Mouse (Mus musculus) G1E (cell line): Measurements from ENCODE around the gene Hap1. TPM values are rescaled to one million over a fixed set of nuclear protein-coding genes. Genes with fewer than 3 reads are reported as not detected.

ENCODE experiments used
- ATAC-seq: 2 replicates; pipeline ENCODE4 v1.8.0; 2016; ENCODE audit warnings: mild to moderate bottlenecking; ENCODE audit not compliant: insufficient number of reproducible peaks, poor library complexity, low FRiP score, severe bottlenecking; ENCODE audit errors: extremely low read depth
- DNase-seq: peaks from one replicate; pipeline ENCODE4 v3.0.0; 2012; ENCODE audit warnings: low spot score
- H3K27me3 ChIP-seq: 2 replicates; pipeline ENCODE4 v1.6.1; 2012; ENCODE audit warnings: mild to moderate bottlenecking, low read length, inconsistent platforms; ENCODE audit not compliant: insufficient read depth
- H3K36me3 ChIP-seq: replicated peaks from 2 replicates; pipeline ENCODE3; 2012; ENCODE audit warnings: mild to moderate bottlenecking, inconsistent platforms
- H3K4me1 ChIP-seq: 2 replicates; pipeline ENCODE4 v1.6.1; 2012; ENCODE audit warnings: low read depth, low read length, inconsistent platforms, mixed read lengths; ENCODE audit not compliant: insufficient read depth
- H3K4me3 ChIP-seq: 2 replicates; pipeline ENCODE4 v1.5.1; 2012; ENCODE audit warnings: low read depth, mild to moderate bottlenecking, inconsistent platforms, low read length, moderate library complexity, mixed read lengths
- H3K9me3 ChIP-seq: replicated peaks from 2 replicates; pipeline ENCODE4 v1.6.1; 2012; ENCODE audit warnings: inconsistent platforms
- CTCF ChIP-seq: IDR thresholded peaks from 2 replicates; pipeline ENCODE4 v1.5.1; 2012; ENCODE audit warnings: low read depth, low read length, inconsistent platforms, mixed read lengths
- POLR2AphosphoS5 ChIP-seq: IDR thresholded peaks from 2 replicates; pipeline ENCODE4 v1.6.1; 2012; ENCODE audit warnings: low read depth, low read length, inconsistent platforms; ENCODE audit not compliant: insufficient replicate concordance
- polyA plus RNA-seq: library from polyadenylated mRNA; stranded (reverse); fragments of >175 nt; gene quantifications from 2 replicates; pipeline ENCODE4 v1.2.3, GENCODE M21; 2012
- total RNA-seq, 2 experiments: library from RNA; stranded (forward) in 1 of 2; stranded (reverse) in 1 of 2; fragments of 200-1000 nt in 1 of 2; fragments of >200 nt in 1 of 2; fragmentation: Nextera tagmentation in 1 of 2; gene quantifications; 2 replicates each; pipeline ENCODE4 v1.2.3; 2014 to 2017

Gene Hap1
- total and polyA plus RNA-seq, 3 experiments: 0.05 TPM; not detected in 2

DNA sequence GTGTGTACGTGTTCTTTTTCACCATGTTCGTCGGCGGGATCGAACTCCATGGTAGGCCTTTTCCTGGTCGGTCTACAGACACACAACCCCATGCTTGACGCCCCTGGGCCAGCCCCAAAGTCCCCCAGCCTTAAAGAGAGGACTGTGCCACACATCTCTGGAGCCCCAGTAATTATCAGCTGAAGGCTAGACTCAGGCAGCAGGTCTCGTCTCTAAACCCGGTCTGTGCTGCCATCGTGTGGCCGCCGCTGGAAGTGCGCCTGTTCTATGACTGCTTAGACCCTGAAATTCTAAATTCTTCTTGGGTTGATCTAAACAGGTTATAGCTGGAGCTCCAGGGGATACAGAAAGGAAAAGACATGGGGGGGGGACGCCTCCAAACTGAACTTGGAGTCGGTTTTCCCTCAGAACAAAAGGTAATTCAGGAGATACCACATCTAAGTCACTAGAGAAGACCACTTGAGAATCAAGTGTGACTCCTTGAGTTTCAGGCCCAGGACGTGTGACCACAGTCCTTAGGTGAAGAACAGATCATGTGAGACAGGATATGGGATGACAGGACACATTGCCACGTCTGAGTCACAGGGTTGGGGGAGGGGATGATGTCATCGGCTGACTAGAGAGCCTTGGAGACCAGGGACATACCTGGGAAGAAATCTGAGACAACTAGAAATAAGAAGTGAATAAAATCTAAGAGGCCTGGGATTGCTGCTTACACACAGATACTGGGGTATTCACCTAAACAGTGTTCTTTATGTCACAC is 57.5 kb downstream of the Hap1 start:
- DNase-seq (peak; percentile 29), ATAC-seq (no peak)
- Histone ChIP-seq H3K36me3 (no peaks in the 10 kb centered on the region), H3K4me3 (no peak overlapping the region), H3K4me1 (peaks cover 5% of the 10 kb centered on the region; the same call in 1 of the 2 replicates), H3K9me3 (no peaks in the 10 kb centered on the region), H3K27me3 (peaks cover 10% of the 10 kb centered on the region)
- TF ChIP-seq POLR2AphosphoS5 (no peak), CTCF (peak; percentile 74)

DNA sequence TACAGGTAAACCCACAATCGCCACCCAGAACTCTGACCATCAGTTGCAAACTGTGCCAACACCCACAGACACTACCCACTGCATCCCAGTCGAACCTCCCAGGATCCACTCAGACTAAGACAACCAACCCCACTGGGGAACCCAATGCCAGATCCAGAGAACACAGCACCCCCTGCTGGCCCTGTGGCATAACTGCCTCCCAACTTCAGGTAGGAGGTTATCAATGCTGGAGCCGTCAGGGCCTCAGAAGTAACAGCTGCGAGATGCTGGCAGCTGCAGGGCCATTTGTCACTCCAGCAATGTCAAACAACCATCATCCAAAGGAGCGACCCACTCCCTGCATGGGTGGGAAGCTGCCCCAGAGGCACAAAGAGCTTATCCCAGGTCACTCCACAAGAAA is 58.1 kb downstream of the Hap1 start:
- Histone ChIP-seq H3K4me3 (no peak overlapping the region), H3K27me3 (peaks cover 12% of the 10 kb centered on the region), H3K4me1 (peaks cover 5% of the 10 kb centered on the region; the same call in 1 of the 2 replicates), H3K9me3 (no peaks in the 10 kb centered on the region), H3K36me3 (no peaks in the 10 kb centered on the region)
- TF ChIP-seq CTCF: peak; percentile 47
- TF ChIP-seq POLR2AphosphoS5: no peak
- DNase-seq (no peak), ATAC-seq (no peak)

Other genes starting within 250 kb of the Hap1 start
- not detected in 2 replicates for gene Krt13, start 234.6 kb downstream of the Hap1 start, total RNA-seq (2014; fragmentation: Nextera tagmentation)
- gene Krt13, start 234.6 kb downstream of the Hap1 start, total RNA-seq (2017): 0.11 TPM in 1 of 2 replicates, not detected in the other
- not detected in 2 replicates for gene Krt13, start 234.6 kb downstream of the Hap1 start, polyA plus RNA-seq
- not detected in 2 replicates for gene Krt15, start 220.2 kb downstream of the Hap1 start, total RNA-seq (2014; fragmentation: Nextera tagmentation)
- gene Krt15, start 220.2 kb downstream of the Hap1 start, total RNA-seq (2017): not detected in 2 replicates
- not detected in 2 replicates for gene Krt15, start 220.2 kb downstream of the Hap1 start, polyA plus RNA-seq
- gene Krt19, start 207.5 kb downstream of the Hap1 start, total RNA-seq (2014; fragmentation: Nextera tagmentation): not detected in 2 replicates
- gene Krt19, start 207.5 kb downstream of the Hap1 start, total RNA-seq (2017): not detected in 2 replicates
- gene Krt19, start 207.5 kb downstream of the Hap1 start, polyA plus RNA-seq: not detected in 2 replicates
- gene Krt9, start 162.9 kb downstream of the Hap1 start, total RNA-seq (2014; fragmentation: Nextera tagmentation): not detected in 2 replicates
- gene Krt9, start 162.9 kb downstream of the Hap1 start, total RNA-seq (2017): 0.06 TPM in 1 of 2 replicates, not detected in the other
- gene Krt9, start 162.9 kb downstream of the Hap1 start, polyA plus RNA-seq: not detected in 2 replicates
- not detected in 2 replicates for gene Krt14, start 148.6 kb downstream of the Hap1 start, total RNA-seq (2014; fragmentation: Nextera tagmentation)
- gene Krt14, start 148.6 kb downstream of the Hap1 start, total RNA-seq (2017): 0.11 TPM in 1 of 2 replicates, not detected in the other
- gene Krt14, start 148.6 kb downstream of the Hap1 start, polyA plus RNA-seq: 0.08 TPM in 1 of 2 replicates, not detected in the other
- not detected in 2 replicates for gene Krt16, start 107.2 kb downstream of the Hap1 start, total RNA-seq (2014; fragmentation: Nextera tagmentation)
- gene Krt16, start 107.2 kb downstream of the Hap1 start, total RNA-seq (2017): 0.05 TPM in 1 of 2 replicates, not detected in the other
- not detected in 2 replicates for gene Krt16, start 107.2 kb downstream of the Hap1 start, polyA plus RNA-seq
- gene Krt17, start 95.1 kb downstream of the Hap1 start, total RNA-seq (2014; fragmentation: Nextera tagmentation): not detected in 2 replicates
- not detected in 2 replicates for gene Krt17, start 95.1 kb downstream of the Hap1 start, total RNA-seq (2017)
- 0.07 TPM in 2 replicates for gene Krt17, start 95.1 kb downstream of the Hap1 start, polyA plus RNA-seq
- gene Krt42, start 86.3 kb downstream of the Hap1 start, total RNA-seq (2014; fragmentation: Nextera tagmentation): not detected in 2 replicates
- 0.11 TPM in 1 of 2 replicates, not detected in the other for gene Krt42, start 86.3 kb downstream of the Hap1 start, total RNA-seq (2017)
- not detected in 2 replicates for gene Krt42, start 86.3 kb downstream of the Hap1 start, polyA plus RNA-seq
- gene Eif1, start 36.2 kb downstream of the Hap1 start, total RNA-seq (2014; fragmentation: Nextera tagmentation): 916 and 1,324 TPM in 2 replicates
- 235 and 344 TPM in 2 replicates for gene Eif1, start 36.2 kb downstream of the Hap1 start, total RNA-seq (2017)
- gene Eif1, start 36.2 kb downstream of the Hap1 start, polyA plus RNA-seq: 514 and 548 TPM in 2 replicates
- not detected in 2 replicates for gene Gast, start 21.7 kb downstream of the Hap1 start, total RNA-seq (2014; fragmentation: Nextera tagmentation)
- not detected in 2 replicates for gene Gast, start 21.7 kb downstream of the Hap1 start, total RNA-seq (2017)
- gene Gast, start 21.7 kb downstream of the Hap1 start, polyA plus RNA-seq: not detected in 2 replicates
- not detected in 2 replicates for gene Jup, start 41.6 kb upstream of the Hap1 start, total RNA-seq (2014; fragmentation: Nextera tagmentation)
- 0.33 and 0.58 TPM in 2 replicates for gene Jup, start 41.6 kb upstream of the Hap1 start, total RNA-seq (2017)
- gene Jup, start 41.6 kb upstream of the Hap1 start, polyA plus RNA-seq: not detected in 2 replicates
- gene P3h4, start 58.7 kb upstream of the Hap1 start, total RNA-seq (2014; fragmentation: Nextera tagmentation): not detected in 2 replicates
- gene P3h4, start 58.7 kb upstream of the Hap1 start, total RNA-seq (2017): 0.06 TPM in 1 of 2 replicates, not detected in the other
- not detected in 2 replicates for gene P3h4, start 58.7 kb upstream of the Hap1 start, polyA plus RNA-seq
- not detected in 2 replicates for gene Fkbp10, start 59.6 kb upstream of the Hap1 start, total RNA-seq (2014; fragmentation: Nextera tagmentation)
- 0.55 TPM in 1 of 2 replicates, not detected in the other for gene Fkbp10, start 59.6 kb upstream of the Hap1 start, total RNA-seq (2017)
- gene Fkbp10, start 59.6 kb upstream of the Hap1 start, polyA plus RNA-seq: not detected in 2 replicates
- 13.3 and 18.9 TPM in 2 replicates for gene Nt5c3b, start 85.7 kb upstream of the Hap1 start, total RNA-seq (2014; fragmentation: Nextera tagmentation)
- 19.1 and 19.6 TPM in 2 replicates for gene Nt5c3b, start 85.7 kb upstream of the Hap1 start, total RNA-seq (2017)
- gene Nt5c3b, start 85.7 kb upstream of the Hap1 start, polyA plus RNA-seq: 41.2 and 49.0 TPM in 2 replicates
- 0.83 and 2.2 TPM in 2 replicates for gene Klhl10, start 85.8 kb upstream of the Hap1 start, total RNA-seq (2014; fragmentation: Nextera tagmentation)
- gene Klhl10, start 85.8 kb upstream of the Hap1 start, total RNA-seq (2017): 0.23 and 0.98 TPM in 2 replicates
- not detected in 2 replicates for gene Klhl10, start 85.8 kb upstream of the Hap1 start, polyA plus RNA-seq
- 22.4 and 28.3 TPM in 2 replicates for gene Klhl11, start 116.6 kb upstream of the Hap1 start, total RNA-seq (2014; fragmentation: Nextera tagmentation)
- gene Klhl11, start 116.6 kb upstream of the Hap1 start, total RNA-seq (2017): 23.4 and 27.5 TPM in 2 replicates
- 2.9 and 3.4 TPM in 2 replicates for gene Klhl11, start 116.6 kb upstream of the Hap1 start, polyA plus RNA-seq
- gene Acly, start 171.9 kb upstream of the Hap1 start, total RNA-seq (2014; fragmentation: Nextera tagmentation): 134 and 139 TPM in 2 replicates
- 205 and 206 TPM in 2 replicates for gene Acly, start 171.9 kb upstream of the Hap1 start, total RNA-seq (2017)
- 36.3 and 86.9 TPM in 2 replicates for gene Acly, start 171.9 kb upstream of the Hap1 start, polyA plus RNA-seq
- 0.49 TPM in 1 of 2 replicates, not detected in the other for gene Ttc25, start 189.5 kb upstream of the Hap1 start, total RNA-seq (2014; fragmentation: Nextera tagmentation)
- 0.17 and 0.60 TPM in 2 replicates for gene Ttc25, start 189.5 kb upstream of the Hap1 start, total RNA-seq (2017)
- 0.09 and 0.21 TPM in 2 replicates for gene Ttc25, start 189.5 kb upstream of the Hap1 start, polyA plus RNA-seq
- 1.1 and 2.7 TPM in 2 replicates for gene Cnp, start 218.8 kb upstream of the Hap1 start, total RNA-seq (2014; fragmentation: Nextera tagmentation)
- gene Cnp, start 218.8 kb upstream of the Hap1 start, total RNA-seq (2017): 4.8 and 5.9 TPM in 2 replicates
- gene Cnp, start 218.8 kb upstream of the Hap1 start, polyA plus RNA-seq: 5.1 and 5.9 TPM in 2 replicates